ENCODE assay signal across 14 mouse cellular contexts in genomic region chr4:118035090-118035489, GRCm38 (mm10).
A peak's percentile ranks its signal among the peaks of the same experiment; 100 is the strongest.
DNase-seq lines count a peak whose midpoint lies in the region; ATAC-seq and TF ChIP-seq lines count a peak whose summit lies in the region.
"Had no signal": no experiment of that assay in that cellular context is flagged by ENCODE, and none has a peak within 500 bp of the region (broad histone marks: within the 10 kb centered on the region; RNA-seq: fewer than 3 reads in every experiment).

No protein-coding gene starts in this region.

- peak; percentile 54 for DNase-seq in heart, adult 11 months
- DNase-seq in heart, postnatal 10 days = no peak
- no peak for DNase-seq in liver, embryonic 14.5 days (ENCODE audit: low read depth in 3 of 3, low spot score in 3 of 3)
- DNase-seq in liver, embryonic 11.5 days (ENCODE audit: low spot score) = no peak
- DNase-seq in c-Kit-positive CD71-positive TER-119-positive erythroid progenitor cells, embryonic 14.5 days (ENCODE audit: low spot score) = peak; percentile 8
- no peak for DNase-seq in spleen, adult 18-20 months
- no peak for DNase-seq in ovary, postnatal 10 days (ENCODE audit: low spot score)
- DNase-seq: adrenal gland, adult 8-10 months; cerebellum, adult 2 months; kidney, adult 11 months; kidney, postnatal 25 days had no signal

- intact Hi-C loops in heart, postnatal 10 days (cut with DNase I) = no loop called here

- no peaks in the 10 kb centered on the region for H3K4me1 ChIP-seq in liver, embryonic 14.5 days (replicated peaks; ENCODE audit: control insufficient read depth in 2 of 2, insufficient read depth in 2 of 2, low read length in 1 of 2)
- no peaks in the 10 kb centered on the region for H3K4me1 ChIP-seq in liver, embryonic 11.5 days (replicated peaks; ENCODE audit: control insufficient read depth, insufficient read depth, low read length)
- H3K4me1 ChIP-seq in E14TG2a.4 (replicated peaks; ENCODE audit: low read depth, low read length) = peaks cover 13% of the 10 kb centered on the region

- H3K4me3 ChIP-seq in liver, embryonic 14.5 days (ENCODE audit: insufficient read depth in 1 of 2, low read depth in 2 of 2, low read length in 2 of 2) = no peak overlapping the region
- no peak overlapping the region for H3K4me3 ChIP-seq in liver, embryonic 11.5 days (ENCODE audit: low read depth, low read length)
- no peak overlapping the region for H3K4me3 ChIP-seq in E14TG2a.4 (replicated peaks; ENCODE audit: low read length)
- H3K4me3 ChIP-seq: hindbrain, embryonic 13.5 days had no signal

- no peak overlapping the region for H3K27ac ChIP-seq in liver, embryonic 14.5 days
- H3K27ac ChIP-seq in liver, embryonic 11.5 days (ENCODE audit: low read depth, low read length) = no peak overlapping the region
- H3K27ac ChIP-seq: hindbrain, embryonic 13.5 days had no signal

- no peaks in the 10 kb centered on the region for H3K36me3 ChIP-seq in liver, embryonic 14.5 days (replicated peaks; ENCODE audit: control insufficient read depth, insufficient read depth, low read depth)
- no peaks in the 10 kb centered on the region for H3K36me3 ChIP-seq in liver, embryonic 11.5 days (ENCODE audit: control insufficient read depth, insufficient read depth, low read length)
- H3K36me3 ChIP-seq in E14TG2a.4 (ENCODE audit: insufficient read depth, low read length) = peaks cover 7% of the 10 kb centered on the region; the same call in 1 of the 2 replicates
- H3K36me3 ChIP-seq: hindbrain, embryonic 13.5 days had no signal

- H3K9ac ChIP-seq in liver, embryonic 14.5 days (replicated peaks) = no peak overlapping the region
- no peak overlapping the region for H3K9ac ChIP-seq in liver, embryonic 11.5 days (ENCODE audit: low read depth, low read length)
- H3K9ac ChIP-seq: hindbrain, embryonic 13.5 days had no signal

- no peak for TF ChIP-seq EP300 in liver, embryonic 14.5 days (IDR thresholded peaks at IDR 0.05; ENCODE audit: low read depth)

- peak; percentile 65 for TF ChIP-seq CTCF in liver, embryonic 14.5 days (IDR thresholded peaks at IDR 0.05; ENCODE audit: low read depth)
- peak; percentile 44 for TF ChIP-seq CTCF in E14TG2a.4 (conservative IDR thresholded peaks at IDR 0.05; ENCODE audit: low read length)

- no peaks in the 10 kb centered on the region for H3K9me3 ChIP-seq in liver, embryonic 14.5 days (ENCODE audit: control insufficient read depth, low read length)
- no peaks in the 10 kb centered on the region for H3K9me3 ChIP-seq in liver, embryonic 11.5 days (ENCODE audit: control insufficient read depth, low read length)
- H3K9me3 ChIP-seq in E14TG2a.4 (ENCODE audit: low read length) = no peaks in the 10 kb centered on the region
- H3K9me3 ChIP-seq: G1E; hindbrain, embryonic 13.5 days had no signal

- 74% methylated on average over 2 of the region's 2 CpGs for WGBS in liver, embryonic 14.5 days (ENCODE audit: insufficient replicate concordance)
- WGBS in liver, embryonic 11.5 days = 86% methylated on average over 2 of the region's 2 CpGs

- no peak for ATAC-seq in liver, embryonic 14.5 days (ENCODE audit: insufficient read depth)
- ATAC-seq in liver, embryonic 11.5 days (replicated peaks; ENCODE audit: low FRiP score) = no peak

- no peaks in the 10 kb centered on the region for H3K27me3 ChIP-seq in liver, embryonic 14.5 days (ENCODE audit: control insufficient read depth, insufficient read depth, low read length)
- no peaks in the 10 kb centered on the region for H3K27me3 ChIP-seq in liver, embryonic 11.5 days (replicated peaks; ENCODE audit: control insufficient read depth, insufficient read depth, low read length)
- H3K27me3 ChIP-seq in E14TG2a.4 (ENCODE audit: insufficient read depth, low read length) = no peaks in the 10 kb centered on the region
- H3K27me3 ChIP-seq: hindbrain, embryonic 13.5 days had no signal

- no peak overlapping the region for H3K4me2 ChIP-seq in liver, embryonic 14.5 days (ENCODE audit: low read depth)
- no peak overlapping the region for H3K4me2 ChIP-seq in liver, embryonic 11.5 days
- H3K4me2 ChIP-seq: hindbrain, embryonic 13.5 days had no signal

Comparison
In these comparisons a context has a peak if more than half of its experiments do, and no peak if none do; other contexts are left out.
1. DNase-seq: peak in heart, adult 11 months (single experiment) and c-Kit-positive CD71-positive TER-119-positive erythroid progenitor cells, embryonic 14.5 days (single experiment); none in heart, postnatal 10 days (0 of 2), liver, embryonic 14.5 days (0 of 3), liver, embryonic 11.5 days (single experiment), spleen, adult 18-20 months (0 of 2) and ovary, postnatal 10 days (single experiment).